Mouse (Mus musculus): Measurements from ENCODE around the gene Fam107b.

Fam107b gene

GRCm38 (mm10) chr2:3771483-3771882 lies 201.2 kb downstream of the Fam107b start:
- no peak for DNase-seq (ENCODE audit: low spot score in 2 of 2)

- no peak for DNase-seq (ENCODE audit: low spot score in 2 of 2)
These were observed 202.8 kb downstream of the Fam107b start for GRCm38 (mm10) chr2:3773089-3773488.

DNA sequence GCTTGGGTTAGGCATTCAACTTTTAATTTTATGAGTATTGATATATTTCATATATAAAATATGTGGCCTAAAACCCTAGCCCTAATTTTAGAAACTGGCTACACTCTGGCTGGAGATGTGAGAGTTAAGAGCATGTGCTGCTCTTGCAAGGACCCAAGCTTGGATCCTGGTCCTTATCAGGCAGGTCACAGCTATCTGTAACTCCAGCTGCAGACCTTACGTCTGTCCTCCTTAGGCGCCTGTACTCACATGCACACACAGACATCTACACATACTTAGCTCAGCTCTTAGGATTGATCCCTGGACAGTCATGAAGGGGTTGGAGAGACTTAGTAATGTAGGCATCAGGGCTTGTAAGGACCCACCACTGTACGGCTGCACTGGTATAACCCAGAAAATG lies 205.3 kb downstream of the Fam107b start:
- DNase-seq (ENCODE audit: low spot score in 2 of 2) = no peak

DNA sequence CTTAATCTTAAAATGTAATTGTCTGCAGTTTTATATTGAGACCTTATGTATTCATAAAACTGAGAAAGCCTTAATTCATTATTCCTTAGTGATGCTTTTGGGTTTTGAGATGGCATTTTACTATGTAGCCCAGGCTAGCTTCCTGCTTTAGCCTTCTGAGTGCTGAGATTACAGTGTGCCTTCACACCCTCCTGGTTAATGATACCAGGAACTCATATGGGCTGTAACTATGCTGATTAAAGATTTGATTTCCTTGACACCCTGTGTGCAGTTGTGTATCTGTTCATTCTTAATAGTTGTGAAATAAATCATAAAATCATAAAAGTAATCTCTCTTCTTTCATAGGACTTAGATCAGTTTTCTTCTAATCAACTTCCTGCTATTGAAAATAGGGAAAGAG lies 205.8 kb downstream of the Fam107b start:
- DNase-seq (ENCODE audit: low spot score in 2 of 2) = no peak

DNA sequence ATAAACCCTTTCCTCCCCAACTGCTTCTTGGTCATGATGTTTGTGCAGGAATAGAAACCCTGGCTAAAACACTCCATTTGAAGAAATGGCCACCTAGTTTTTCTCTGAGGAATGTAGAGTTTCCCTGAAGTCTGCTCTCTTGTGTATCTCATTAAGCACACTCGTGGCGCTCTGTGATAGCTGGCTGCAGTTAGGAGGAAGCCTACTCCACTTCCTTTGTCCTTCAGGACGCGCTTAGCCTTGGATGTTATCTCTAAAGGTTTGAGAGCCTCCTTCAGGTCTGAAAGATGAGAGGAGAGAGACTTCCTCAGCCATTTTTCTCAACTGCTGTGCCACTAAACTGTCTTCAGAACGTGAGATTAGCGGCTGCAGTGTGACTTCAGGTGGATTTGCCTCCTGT lies 207.4 kb downstream of the Fam107b start:
- DNase-seq (ENCODE audit: low spot score in 2 of 2) = no peak

DNA sequence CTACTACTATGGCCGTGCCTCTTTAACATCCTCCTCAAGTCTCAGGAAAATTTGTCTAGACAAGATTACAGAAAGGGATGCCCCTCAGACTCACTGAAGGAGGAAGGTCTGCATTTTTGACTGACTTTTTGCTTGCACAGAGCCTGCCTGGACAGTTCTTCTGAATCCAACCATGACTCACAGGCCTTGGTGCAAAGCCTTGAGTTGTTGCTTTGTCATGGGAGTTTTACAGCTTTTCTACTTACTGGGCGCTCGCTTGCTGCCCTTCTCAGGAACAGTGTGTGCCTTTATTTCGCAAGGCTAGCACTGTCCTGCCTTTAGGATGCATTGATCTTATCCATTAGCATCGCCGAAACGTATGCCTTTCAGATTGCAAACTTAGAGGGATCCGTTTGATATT lies 215.3 kb downstream of the Fam107b start:
- no peak for DNase-seq (ENCODE audit: low spot score in 2 of 2)

GRCm38 (mm10) chr2:3787752-3788423 lies 217.6 kb downstream of the Fam107b start:
- no peak for DNase-seq (ENCODE audit: low spot score in 2 of 2)

- DNase-seq (ENCODE audit: low spot score in 2 of 2) = no peak
These were observed 218.1 kb downstream of the Fam107b start for GRCm38 (mm10) chr2:3788424-3788786.

DNA sequence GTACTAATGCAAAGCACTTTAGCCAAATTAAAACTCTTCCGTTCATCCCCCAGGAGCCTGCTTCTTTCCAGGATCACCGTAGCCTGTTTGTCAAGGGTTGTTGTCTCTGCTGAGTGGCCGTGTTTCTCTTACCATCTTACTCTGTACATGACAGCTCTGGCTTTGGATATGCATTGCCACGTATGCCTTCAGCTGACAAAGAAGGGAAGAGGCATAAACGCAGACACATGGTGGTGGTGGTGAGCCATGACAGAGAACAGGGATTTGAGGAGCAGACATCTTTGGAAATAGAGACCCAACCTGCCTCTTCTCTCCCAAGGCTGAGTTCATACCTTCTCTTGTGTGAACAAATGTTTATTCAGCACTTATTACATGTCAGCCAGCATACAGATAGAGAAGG lies 226.3 kb downstream of the Fam107b start:
- no peak for DNase-seq (ENCODE audit: low spot score in 2 of 2)

- DNase-seq (ENCODE audit: low spot score in 2 of 2) = peak; percentile 29 to 60
These were observed 229.7 kb downstream of the Fam107b start for GRCm38 (mm10) chr2:3799767-3800554.

DNA sequence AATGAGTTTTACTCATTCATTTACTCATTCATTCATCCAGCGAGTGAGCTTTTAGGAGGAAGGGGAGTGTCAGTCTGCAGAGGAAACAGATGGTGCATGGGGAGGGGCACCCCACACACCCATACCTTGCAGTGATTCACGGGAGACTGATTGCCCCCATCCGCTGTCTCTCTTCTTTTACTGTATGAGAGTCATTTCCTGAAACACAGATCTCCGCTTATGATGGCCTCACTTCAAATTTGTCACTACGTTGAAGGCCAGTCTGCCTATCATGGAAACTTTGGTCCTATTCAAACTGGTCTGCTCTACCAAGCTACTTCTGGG lies 230.2 kb downstream of the Fam107b start:
- peak in 1 of 2 experiments; percentile 21 for DNase-seq (ENCODE audit: low spot score in 2 of 2)

GRCm38 (mm10) chr2:3805742-3806141 lies 235.5 kb downstream of the Fam107b start:
- no peak for DNase-seq (ENCODE audit: low spot score in 2 of 2)

- no peak for DNase-seq (ENCODE audit: low spot score in 2 of 2)
These were observed 240.0 kb downstream of the Fam107b start for GRCm38 (mm10) chr2:3810321-3810720.

- no peak for DNase-seq (ENCODE audit: low spot score in 2 of 2)
These were observed 245.9 kb downstream of the Fam107b start for GRCm38 (mm10) chr2:3816142-3816609.

DNA sequence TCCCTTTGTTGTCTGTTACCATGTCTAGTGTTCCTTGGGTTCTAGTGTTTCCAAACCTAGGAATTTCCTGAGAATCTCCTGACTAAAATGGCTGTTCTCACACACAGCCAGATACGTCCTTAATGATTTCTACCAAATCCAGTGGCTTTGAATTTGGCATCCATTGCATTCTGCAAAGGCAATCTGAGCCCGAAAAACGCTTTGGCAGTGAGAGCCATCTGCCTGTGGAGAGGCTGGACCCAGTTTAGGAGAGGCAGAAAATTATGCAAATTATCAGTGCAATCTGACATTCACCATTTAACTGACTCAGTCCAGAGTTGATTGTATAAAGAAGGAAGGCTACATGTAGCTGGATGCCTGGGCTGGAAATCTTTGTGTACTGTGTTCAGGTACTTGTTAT lies 247.3 kb downstream of the Fam107b start:
- no peak for DNase-seq (ENCODE audit: low spot score in 2 of 2)

- DNase-seq (ENCODE audit: low spot score in 2 of 2) = no peak
These were observed 252.5 kb downstream of the Fam107b start for GRCm38 (mm10) chr2:3822483-3823455.

All from spleen, postnatal 10 days (tissue).